In genomic region chr19:11464795-11465194, GRCm38 (mm10) we compare ENCODE assay signal across 13 mouse cellular contexts. TPM values are rescaled to one million over a fixed set of nuclear protein-coding genes. Genes with fewer than 3 reads are reported as not detected.
"Had no signal": no experiment of that assay in that cellular context is flagged by ENCODE, and none has a peak within 500 bp of the region (broad histone marks: within the 10 kb centered on the region; RNA-seq: fewer than 3 reads in every experiment).

No protein-coding gene starts in this region.

RNA-seq across cellular contexts. Expression of gene Gm8369, which starts 20.9 kb away (rescaled TPM):
- total RNA-seq: midbrain, postnatal 0 days had no signal
- polyA plus RNA-seq: kidney, embryonic 16.5 days; limb, embryonic 12.5 days; limb, embryonic 15.5 days; liver, embryonic 12.5 days; lung, embryonic 16.5 days; midbrain, embryonic 11.5 days; midbrain, embryonic 14.5 days; midbrain, postnatal 0 days; neural tube, embryonic 13.5 days had no signal

RNA-seq across cellular contexts. Expression of gene Ms4a4b, which starts 21.4 kb away (rescaled TPM):
- total RNA-seq: layer of hippocampus, adult 18-20 months; layer of hippocampus, postnatal 14 days; left cerebral cortex, postnatal 14 days; left cerebral cortex, postnatal 4 days; midbrain, postnatal 0 days had no signal
- polyA plus RNA-seq: limb, embryonic 12.5 days; liver, embryonic 12.5 days; midbrain, embryonic 11.5 days; midbrain, embryonic 14.5 days; midbrain, postnatal 0 days; neural tube, embryonic 13.5 days had no signal
